Mouse (Mus musculus) mesoderm, embryonic 11.5 days (tissue): ENCODE measurements around the gene Hmgxb4.

Experiments
- DNase-seq: peaks from one replicate; pipeline ENCODE4 v3.0.0-alpha.2; 2012; ENCODE audit warnings: low read depth, low spot score

Gene Hmgxb4

DNA sequence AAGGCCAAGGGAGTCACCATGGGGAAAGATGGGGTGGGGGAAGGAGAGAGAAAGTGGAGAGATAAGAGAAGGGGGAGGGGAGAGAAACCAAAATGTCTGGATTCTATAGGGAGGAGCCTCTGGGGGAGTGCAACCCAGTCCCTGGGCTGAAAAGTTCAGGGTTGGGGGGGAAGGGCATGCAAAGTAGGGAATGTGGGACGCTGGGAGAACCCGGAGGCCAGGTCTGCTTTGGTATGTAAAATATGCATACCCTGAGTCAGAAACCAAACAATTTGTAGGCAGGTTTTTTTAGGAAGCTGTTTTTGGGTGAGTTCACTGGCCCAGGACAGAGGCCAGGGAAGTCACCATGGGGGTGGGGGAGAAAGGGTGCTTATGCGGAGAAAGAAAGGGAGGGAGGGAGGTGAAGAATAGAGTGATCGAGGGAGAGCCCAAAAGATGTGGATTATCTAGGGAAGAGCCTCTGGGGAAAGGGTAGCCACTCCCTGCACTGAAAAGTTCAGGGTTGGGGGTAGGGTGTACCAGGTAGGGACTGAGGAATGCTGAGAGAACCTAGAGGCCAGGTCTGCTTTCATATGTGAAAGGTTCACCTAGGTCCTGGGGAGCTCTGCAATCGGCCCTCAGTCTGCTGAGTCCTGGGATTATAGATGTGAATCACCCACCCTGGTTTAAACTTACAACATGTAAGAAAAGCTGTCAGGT, 25.3 kb downstream of the Hmgxb4 start:
- peak; percentile 40 for DNase-seq

GRCm38 (mm10) chr8:75023660-75024316, 30.6 kb downstream of the Hmgxb4 start:
- DNase-seq = no peak

GRCm38 (mm10) chr8:75025809-75026208, 32.7 kb downstream of the Hmgxb4 start:
- DNase-seq = no peak

GRCm38 (mm10) chr8:75030453-75031024, 37.4 kb downstream of the Hmgxb4 start:
- no peak for DNase-seq

GRCm38 (mm10) chr8:75032961-75033360, 39.8 kb downstream of the Hmgxb4 start:
- no peak for DNase-seq

GRCm38 (mm10) chr8:75033511-75034243, 40.5 kb downstream of the Hmgxb4 start, which contains the start of gene Tom1:
Gene Tom1, plus strand, starts transcription at chr8:75033705.
- peak; percentile 98 for DNase-seq

GRCm38 (mm10) chr8:75034285-75034684, 41.1 kb downstream of the Hmgxb4 start:
- DNase-seq = no peak

DNA sequence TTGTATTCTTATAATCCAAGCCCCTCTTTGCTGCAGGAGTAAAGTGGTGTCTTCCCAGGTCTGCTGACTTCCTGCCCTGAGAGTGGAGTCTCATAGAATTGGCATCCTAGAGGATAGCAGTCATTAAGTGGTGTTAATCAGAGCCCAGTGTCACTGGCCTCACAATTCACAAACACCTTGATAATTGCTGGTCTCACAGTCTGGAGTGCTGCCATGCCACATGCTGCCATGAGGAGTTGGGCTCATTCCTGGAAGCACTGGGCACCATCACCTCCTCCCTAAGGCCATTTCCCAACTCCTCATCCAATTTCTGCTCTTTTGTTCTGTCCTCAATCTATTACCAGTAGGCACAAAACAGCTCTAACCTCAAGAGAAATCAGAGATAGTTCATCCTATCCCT, 42.5 kb downstream of the Hmgxb4 start:
- no peak for DNase-seq

GRCm38 (mm10) chr8:75038497-75038896, 45.3 kb downstream of the Hmgxb4 start:
- DNase-seq = no peak

- no peak for DNase-seq
Observed at GRCm38 (mm10) chr8:75039754-75040153, 46.6 kb downstream of the Hmgxb4 start.

DNA sequence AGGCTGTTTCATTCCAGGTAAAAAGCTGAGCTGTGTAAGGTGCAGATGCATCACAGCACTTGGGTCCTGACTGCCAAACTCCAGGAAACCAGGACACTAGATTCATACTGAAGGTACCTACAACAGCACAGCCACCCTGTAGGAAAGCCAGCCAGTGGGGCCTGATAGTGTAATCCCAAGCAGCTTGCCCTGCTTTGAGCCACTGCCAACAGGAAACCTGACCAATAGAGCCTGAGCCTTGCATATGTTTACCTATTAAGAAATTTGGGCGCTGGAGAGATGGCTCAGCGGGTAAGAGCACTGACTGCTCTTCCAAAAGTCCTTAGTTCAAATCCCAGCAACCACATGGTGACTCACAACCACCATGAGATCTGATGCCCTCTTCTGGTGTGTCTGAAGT, 49.0 kb downstream of the Hmgxb4 start:
- no peak for DNase-seq

DNA sequence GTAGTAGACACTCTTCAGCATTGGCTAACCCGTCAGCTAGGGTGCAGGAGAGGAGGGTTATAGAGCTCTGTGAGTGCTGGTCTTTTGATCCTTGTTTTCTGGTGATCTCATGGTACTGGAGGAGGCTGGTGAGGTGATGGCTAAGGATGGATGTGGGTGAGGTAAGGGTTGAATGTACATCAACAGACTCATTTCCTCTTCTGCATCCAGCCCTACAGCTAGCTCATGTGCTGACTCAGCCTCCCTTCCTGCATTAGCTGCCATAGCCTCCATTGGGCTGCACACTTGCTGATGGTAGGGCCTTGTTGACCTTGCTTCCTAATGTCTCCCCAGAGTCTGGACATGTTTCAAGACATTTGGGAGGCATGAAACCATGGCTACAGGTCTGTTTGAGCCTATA, 49.8 kb downstream of the Hmgxb4 start:
- DNase-seq = no peak

GRCm38 (mm10) chr8:75046303-75046702, 53.1 kb downstream of the Hmgxb4 start:
- DNase-seq = no peak

GRCm38 (mm10) chr8:75047784-75048183, 54.6 kb downstream of the Hmgxb4 start:
- no peak for DNase-seq

- DNase-seq = no peak
Observed at GRCm38 (mm10) chr8:75053342-75053741, 60.2 kb downstream of the Hmgxb4 start.

DNA sequence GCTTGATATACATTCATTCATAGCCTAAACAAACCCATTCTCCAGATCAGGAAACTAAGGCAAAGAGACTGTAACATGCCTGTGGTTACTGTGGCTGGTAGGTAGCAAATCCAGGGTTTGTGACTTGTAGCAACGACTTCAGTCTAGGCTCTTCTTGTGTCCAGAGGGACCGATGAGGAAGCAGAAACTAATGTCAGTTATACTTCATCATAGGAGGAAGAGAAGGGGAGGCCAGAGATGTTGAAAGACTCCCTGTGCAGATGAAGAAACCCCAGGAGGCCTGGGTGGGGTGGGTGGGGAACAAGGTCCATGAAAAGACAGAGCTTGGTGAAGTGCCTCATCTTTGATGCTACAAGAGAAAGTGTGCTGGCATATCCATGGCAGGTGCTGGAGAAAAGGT, 62.5 kb downstream of the Hmgxb4 start:
- DNase-seq = no peak

DNA sequence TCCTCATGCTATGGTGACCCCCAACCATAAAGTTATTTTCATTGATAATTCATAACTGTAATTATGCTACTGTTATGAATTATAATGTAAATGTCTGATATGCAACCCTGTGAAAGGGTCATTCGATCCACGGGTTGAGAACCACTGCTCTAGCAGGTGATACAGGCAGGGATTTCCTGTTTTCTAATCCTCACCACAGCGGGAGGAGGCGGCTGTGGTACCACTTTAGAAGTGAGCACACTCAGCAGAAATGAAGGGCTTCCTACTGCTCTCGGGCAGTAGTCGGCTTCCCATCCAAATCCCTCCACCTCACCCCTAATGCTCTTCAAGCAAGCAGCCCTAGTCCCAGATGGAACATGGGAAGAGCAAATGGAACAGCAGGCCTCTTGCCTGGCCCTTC, 66.9 kb downstream of the Hmgxb4 start:
- no peak for DNase-seq

DNA sequence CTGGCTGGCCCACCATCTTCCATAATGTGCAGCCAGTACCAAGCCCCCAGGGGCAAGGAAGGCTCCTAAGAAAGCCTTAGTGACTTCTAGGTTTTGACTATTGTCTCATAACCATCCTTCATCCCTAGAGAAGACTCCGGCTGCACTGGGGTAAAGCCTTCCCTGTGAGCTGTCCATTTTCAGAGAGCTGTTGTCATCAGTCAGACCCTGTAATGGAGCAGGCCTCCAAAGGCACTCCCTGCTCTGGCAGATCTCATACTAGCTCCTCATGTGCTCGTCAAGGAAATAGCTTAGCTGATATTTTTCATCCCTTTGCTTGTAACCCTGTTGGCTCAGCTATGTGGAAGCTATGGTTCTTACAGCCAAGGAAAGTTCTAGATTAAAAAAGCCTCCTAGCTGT, 67.7 kb downstream of the Hmgxb4 start:
- DNase-seq = no peak

DNA sequence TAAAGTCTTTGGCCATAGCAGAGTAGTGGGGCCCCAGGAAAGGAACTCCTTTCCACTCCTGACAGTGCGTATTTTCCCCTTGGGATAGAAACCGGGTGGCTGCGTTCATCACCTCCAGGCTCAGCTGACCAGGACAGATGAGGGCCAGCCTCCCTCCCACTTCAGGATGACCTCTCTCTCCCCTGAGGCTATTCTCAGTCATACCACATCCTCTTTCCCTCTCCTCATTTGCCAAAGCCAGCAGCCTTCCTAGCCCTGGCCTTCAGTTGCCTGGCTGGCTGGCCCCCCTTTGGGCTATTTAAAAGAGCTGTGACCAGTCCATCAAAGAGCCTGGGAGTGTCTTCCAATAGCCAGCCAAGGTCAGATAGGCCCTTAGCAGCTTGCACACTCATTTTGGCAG, 70.1 kb downstream of the Hmgxb4 start:
- DNase-seq = peak; percentile 4

GRCm38 (mm10) chr8:75064790-75065189, 71.6 kb downstream of the Hmgxb4 start:
- no peak for DNase-seq

DNA sequence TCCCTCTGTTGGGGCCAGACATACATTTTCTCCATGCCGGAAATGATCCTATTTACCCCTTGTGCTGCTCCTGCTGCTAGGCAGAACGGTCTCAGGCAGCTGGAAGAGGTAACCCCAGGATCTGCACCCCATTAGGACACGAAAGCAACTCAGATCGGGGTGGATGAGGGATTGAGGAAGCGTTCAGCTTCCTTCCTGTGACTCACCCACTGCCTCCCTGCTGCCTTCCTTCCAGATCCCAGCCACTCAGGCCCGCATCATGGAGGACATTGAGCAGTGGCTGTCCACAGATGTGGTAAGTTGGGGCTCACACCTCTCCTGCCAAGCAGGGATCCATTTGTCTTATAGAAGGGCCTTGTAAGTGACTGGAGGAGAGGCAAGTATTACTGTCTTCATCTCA, 74.1 kb downstream of the Hmgxb4 start:
- DNase-seq = no peak

- no peak for DNase-seq
Observed at GRCm38 (mm10) chr8:75070297-75070696, 77.1 kb downstream of the Hmgxb4 start.
